Mouse (Mus musculus): ENCODE results near the gene Crlf3. TPM values are rescaled to one million over a fixed set of nuclear protein-coding genes. Genes with fewer than 3 reads are reported as not detected.

Gene Crlf3
- polyA plus RNA-seq (2015; fragmentation: Illumina TruSeq; extraction: RNeasy Lipid Tissue Mini Kit (QIAGEN cat#74804); ENCODE audit: low read depth, low replicate concordance), result 17.2 TPM

DNA sequence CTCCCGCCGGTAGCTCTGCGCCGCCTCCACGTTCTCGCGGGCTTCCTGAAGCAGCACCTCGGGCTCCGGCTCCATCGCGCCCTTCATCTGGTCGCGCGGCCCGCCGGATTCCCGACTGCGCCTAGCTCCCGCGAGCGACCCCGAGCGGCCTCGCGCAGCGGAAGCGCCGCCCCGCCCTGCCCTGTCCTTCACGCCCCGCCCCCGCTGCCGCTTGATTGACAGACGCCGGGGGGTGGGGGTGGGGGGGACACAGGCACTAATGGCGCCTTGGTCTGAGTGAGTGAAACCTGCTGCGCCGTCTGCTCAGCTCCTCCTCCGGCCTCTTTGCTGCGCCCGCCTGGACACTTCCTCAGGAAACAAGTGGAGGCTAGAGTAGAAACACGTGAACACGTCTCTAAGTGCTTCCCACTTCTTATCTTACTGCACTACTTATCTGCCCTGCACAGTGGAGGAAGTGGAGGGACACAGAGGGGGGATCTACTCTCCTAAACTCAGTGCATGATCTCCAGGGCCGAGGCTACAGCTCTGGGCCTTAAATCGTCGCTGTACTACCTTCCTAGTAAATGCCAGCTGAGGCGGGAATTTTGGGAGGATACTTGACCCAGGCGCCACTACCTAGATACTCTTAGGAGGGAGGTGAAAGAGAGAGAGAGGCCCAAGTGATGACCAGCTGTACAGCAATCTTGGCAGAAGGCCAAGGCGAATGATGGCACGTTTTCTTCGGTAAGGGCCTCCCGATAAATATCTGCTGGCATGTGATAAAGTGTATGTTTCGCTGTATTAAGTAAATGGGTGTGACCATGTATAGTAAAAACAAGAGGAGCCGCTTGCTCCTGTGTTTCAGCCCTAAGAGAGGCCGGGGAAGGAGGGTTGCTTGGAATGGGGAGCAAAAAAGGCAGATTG is at the start of gene Crlf3:
Gene Crlf3, minus strand, starts transcription at position 166 of the 903 bp plus-strand sequence.

DNA sequence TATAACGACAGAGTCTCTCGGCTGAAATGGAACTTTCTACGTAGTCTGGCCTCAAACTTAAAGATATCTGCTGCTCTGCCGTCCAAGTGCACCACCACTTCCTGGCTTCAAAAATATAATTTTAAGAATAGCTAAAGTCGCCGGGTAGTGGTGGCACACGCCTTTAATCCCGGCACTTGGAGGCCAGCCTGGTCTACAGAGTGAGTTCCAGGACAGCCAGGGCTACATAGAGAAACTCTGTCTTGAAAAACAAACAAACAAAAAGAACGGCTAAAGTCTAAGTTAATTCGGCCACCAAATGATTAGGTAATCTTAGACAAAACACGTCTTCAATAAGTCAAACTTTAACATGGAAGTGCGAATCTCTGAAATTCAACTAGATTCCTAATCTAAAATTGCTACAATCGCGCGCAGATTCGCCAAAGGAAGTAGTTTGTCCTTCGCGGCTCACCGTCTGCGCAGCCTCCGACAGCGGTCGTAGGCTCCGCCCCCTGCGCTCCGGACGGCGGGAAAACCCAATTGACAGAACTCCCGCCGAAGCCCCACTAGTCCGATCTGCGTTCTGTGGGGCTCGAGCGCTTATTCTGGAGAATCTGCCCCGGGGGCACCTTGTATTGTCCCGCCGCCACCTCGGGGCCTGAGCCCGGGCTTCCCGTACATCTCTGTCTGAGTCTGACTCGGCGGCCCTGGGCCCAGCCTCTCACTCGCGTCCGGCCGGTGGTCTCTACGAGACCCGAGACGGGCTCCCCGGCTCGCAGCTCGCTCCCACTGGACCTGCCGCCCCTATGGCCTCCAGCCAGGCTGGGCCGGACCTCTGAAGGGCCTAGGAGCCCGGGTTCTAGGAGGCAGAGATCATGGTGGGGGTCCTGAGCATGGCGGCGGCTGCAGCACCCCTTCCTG is 8.4 kb upstream of the Crlf3 start, which contains the start of gene Atad5:
Gene Atad5, plus strand, starts transcription at position 484 of the 900 bp plus-strand sequence.

Other genes starting within 250 kb of the Crlf3 start
- 26.9 TPM for gene Utp6, start 118.6 kb downstream of the Crlf3 start, polyA plus RNA-seq (2015; fragmentation: Illumina TruSeq; extraction: RNeasy Lipid Tissue Mini Kit (QIAGEN cat#74804); ENCODE audit: low read depth, low replicate concordance)
- 23.2 TPM for gene Suz12, start 87.9 kb downstream of the Crlf3 start, polyA plus RNA-seq (2015; fragmentation: Illumina TruSeq; extraction: RNeasy Lipid Tissue Mini Kit (QIAGEN cat#74804); ENCODE audit: low read depth, low replicate concordance)
- 2.9 TPM for gene Atad5, start 8.4 kb upstream of the Crlf3 start, polyA plus RNA-seq (2015; fragmentation: Illumina TruSeq; extraction: RNeasy Lipid Tissue Mini Kit (QIAGEN cat#74804); ENCODE audit: low read depth, low replicate concordance)
- 13.2 TPM for gene Tefm, start 61.2 kb upstream of the Crlf3 start, polyA plus RNA-seq (2015; fragmentation: Illumina TruSeq; extraction: RNeasy Lipid Tissue Mini Kit (QIAGEN cat#74804); ENCODE audit: low read depth, low replicate concordance)
- 4.4 TPM for gene Adap2, start 73.1 kb upstream of the Crlf3 start, polyA plus RNA-seq (2015; fragmentation: Illumina TruSeq; extraction: RNeasy Lipid Tissue Mini Kit (QIAGEN cat#74804); ENCODE audit: low read depth, low replicate concordance)
- 4.7 TPM for gene Rnf135, start 102.9 kb upstream of the Crlf3 start, polyA plus RNA-seq (2015; fragmentation: Illumina TruSeq; extraction: RNeasy Lipid Tissue Mini Kit (QIAGEN cat#74804); ENCODE audit: low read depth, low replicate concordance)
- 76.1 TPM for gene Rhot1, start 128.0 kb upstream of the Crlf3 start, polyA plus RNA-seq (2015; fragmentation: Illumina TruSeq; extraction: RNeasy Lipid Tissue Mini Kit (QIAGEN cat#74804); ENCODE audit: low read depth, low replicate concordance)
- 10.2 TPM for gene Rhbdl3, start 219.9 kb upstream of the Crlf3 start, polyA plus RNA-seq (2015; fragmentation: Illumina TruSeq; extraction: RNeasy Lipid Tissue Mini Kit (QIAGEN cat#74804); ENCODE audit: low read depth, low replicate concordance)

Data from brain, adult 10 weeks (tissue).